Mouse (Mus musculus) embryonic fibroblast, embryonic 13.5 days (primary cell): ENCODE data around the gene Hoxb3.

Experiments used
- CTCF ChIP-seq: IDR thresholded peaks from 2 replicates; pipeline ENCODE4 v1.5.1; 2011; ENCODE audit warnings: mild to moderate bottlenecking, control low read depth, low read length, moderate library complexity, borderline replicate concordance; ENCODE audit not compliant: insufficient read depth
- POLR2A ChIP-seq: IDR thresholded peaks from 2 replicates; pipeline ENCODE4 v1.6.1; 2011; ENCODE audit warnings: low read depth, mild to moderate bottlenecking, control low read depth, low read length, moderate library complexity

GRCm38 (mm10) chr11:96319910-96320309 is 3.2 kb upstream of the Hoxb3 start:
- TF ChIP-seq CTCF (no peak), POLR2A (no peak)
